Mouse (Mus musculus) kidney, postnatal 0 days (tissue): Measurements from ENCODE around the gene Olfm4. TPM values are rescaled to one million over a fixed set of nuclear protein-coding genes. Genes with fewer than 3 reads are reported as not detected.

ENCODE experiments used
- ATAC-seq: fragments of 200-750 bp; cut with Nextera tagmentation; replicated peaks from 2 replicates; pipeline ENCODE4 v1.8.0; 2017; ENCODE audit warnings: low read depth, moderate number of reproducible peaks, moderate TSS enrichment, moderate library complexity; ENCODE audit not compliant: low FRiP score
- DNase-seq: peaks from one replicate; pipeline ENCODE4 v3.0.0-alpha.2; 2016; ENCODE audit warnings: low spot score
- H3K27ac ChIP-seq: fragments of 300-500 bp; sonication (generic); 2 replicates; pipeline ENCODE4 v1.5.1; 2014; ENCODE audit warnings: mild to moderate bottlenecking
- H3K27me3 ChIP-seq: fragments of 300-500 bp; sonication (generic); 2 replicates; pipeline ENCODE4 v1.6.1; 2014; ENCODE audit warnings: low read length, mixed read lengths; ENCODE audit not compliant: insufficient read depth
- H3K36me3 ChIP-seq: fragments of 300-500 bp; sonication (generic); 2 replicates; pipeline ENCODE4 v1.6.1; 2014; ENCODE audit warnings: low read length, mixed read lengths; ENCODE audit not compliant: insufficient read depth
- H3K4me1 ChIP-seq: fragments of 300-500 bp; sonication (generic); replicated peaks from 2 replicates; pipeline ENCODE4 v1.6.1; 2014; ENCODE audit warnings: antibody characterized with exemption, low read length, mixed read lengths; ENCODE audit not compliant: insufficient read depth
- H3K4me2 ChIP-seq: fragments of 300-500 bp; sonication (generic); 2 replicates; pipeline ENCODE4 v1.6.1; 2014; ENCODE audit warnings: mild to moderate bottlenecking, low read length, moderate library complexity, mixed read lengths
- H3K4me3 ChIP-seq: fragments of 300-500 bp; sonication (generic); replicated peaks from 2 replicates; pipeline ENCODE4 v1.5.1; 2014; ENCODE audit warnings: low read depth, low read length
- H3K9ac ChIP-seq: fragments of 300-500 bp; sonication (generic); 2 replicates; pipeline ENCODE4 v1.6.1; 2014; ENCODE audit warnings: low read depth, low read length
- H3K9me3 ChIP-seq: fragments of 300-500 bp; sonication (generic); replicated peaks from 2 replicates; pipeline ENCODE4 v1.6.1; 2016; ENCODE audit warnings: low read length, inconsistent platforms, mixed read lengths
- CTCF ChIP-seq: IDR thresholded peaks from 2 replicates; pipeline ENCODE4 v1.5.1; 2016; ENCODE audit warnings: antibody characterized with exemption, low read depth, mild to moderate bottlenecking, moderate library complexity
- WGBS: fragments of 180-500 bp; shearing (Covaris S2); extraction: QIAGEN DNeasy Blood & Tissue Kit; methylation state at CpG from one replicate; pipeline ENCODE4 v1.1.7; 2014; 5-methylcytosine and 5-hydroxymethylcytosine counted together
- polyA plus RNA-seq: library from polyadenylated mRNA; unstranded; fragments of >200 nt; fragmentation: Nextera tagmentation; extraction: Ambion mirVana; gene quantifications from 2 replicates; pipeline ENCODE4 v1.2.1, GENCODE M21; 2015

The Olfm4 gene
- polyA plus RNA-seq, 1 experiment from 2014 or later, result 2.7 TPM

DNA sequence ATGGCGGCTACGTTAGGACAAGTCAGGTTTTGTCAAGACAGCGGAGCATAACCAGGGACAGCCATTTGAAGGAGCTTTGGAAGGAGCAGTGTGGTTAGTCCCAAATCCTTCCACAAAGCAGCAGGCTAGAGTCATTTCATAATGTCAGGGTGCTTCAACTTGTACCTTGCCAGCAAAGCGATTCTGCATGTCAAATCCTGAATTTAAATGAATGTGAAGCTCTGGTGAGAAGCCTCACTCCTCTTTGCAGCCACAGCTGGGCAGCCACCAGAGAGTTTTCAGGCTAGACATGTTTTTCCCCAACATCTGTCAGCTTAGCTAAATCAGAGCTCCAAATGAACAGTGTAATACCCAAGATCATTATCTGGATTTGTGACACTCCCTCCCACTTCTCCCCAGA, 22.7 kb upstream of the Olfm4 start:
- ATAC-seq, result no peak
- Histone ChIP-seq H3K9ac (no peak overlapping the region), H3K4me3 (no peak overlapping the region), H3K36me3 (no peaks in the 10 kb centered on the region), H3K27me3 (no peaks in the 10 kb centered on the region), H3K4me2 (no peak overlapping the region), H3K27ac (no peak overlapping the region), H3K4me1 (no peaks in the 10 kb centered on the region), H3K9me3 (no peaks in the 10 kb centered on the region)
- WGBS, result 67% methylated on average over 4 of the region's 4 CpGs
- DNase-seq, result peak; percentile 32
- no peak for TF ChIP-seq CTCF

GRCm38 (mm10) chr14:79961602-79962001, 22.3 kb upstream of the Olfm4 start:
- 77% methylated on average over 2 of the region's 2 CpGs for WGBS
- no peak overlapping the region for H3K4me2 ChIP-seq
- H3K9ac ChIP-seq, result no peak overlapping the region
- H3K36me3 ChIP-seq, result no peaks in the 10 kb centered on the region
- no peaks in the 10 kb centered on the region for H3K4me1 ChIP-seq
- no peaks in the 10 kb centered on the region for H3K27me3 ChIP-seq
- TF ChIP-seq CTCF, result no peak
- H3K27ac ChIP-seq, result no peak overlapping the region
- ATAC-seq (no peak), DNase-seq (no peak)
- H3K9me3 ChIP-seq, result no peaks in the 10 kb centered on the region
- no peak overlapping the region for H3K4me3 ChIP-seq

DNA sequence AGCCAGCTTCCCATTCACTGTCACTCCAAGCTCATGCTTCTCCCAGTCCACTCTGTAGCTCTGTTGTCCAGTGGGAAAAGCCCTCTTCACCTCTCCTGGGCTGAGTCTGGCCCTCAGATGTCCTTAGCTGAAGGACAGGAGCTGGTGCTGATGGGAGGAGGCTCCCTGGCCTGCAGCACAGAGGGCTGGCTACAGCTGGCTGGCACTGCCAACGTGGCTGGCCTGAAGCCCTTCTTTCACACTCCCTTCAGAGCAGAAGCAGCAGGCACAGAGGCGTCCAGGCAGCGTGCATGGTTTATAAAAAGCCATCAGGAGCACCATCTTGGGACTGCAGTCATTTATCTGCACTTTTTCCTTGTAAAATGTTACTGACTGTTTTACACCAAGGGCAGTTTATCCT, 13.7 kb upstream of the Olfm4 start:
- Histone ChIP-seq H3K4me3 (no peak overlapping the region), H3K4me2 (no peak overlapping the region), H3K4me1 (no peaks in the 10 kb centered on the region), H3K9me3 (no peaks in the 10 kb centered on the region), H3K9ac (no peak overlapping the region), H3K27ac (no peak overlapping the region), H3K27me3 (no peaks in the 10 kb centered on the region), H3K36me3 (no peaks in the 10 kb centered on the region)
- TF ChIP-seq CTCF, result no peak
- no peak for DNase-seq
- 71% methylated on average over 3 of the region's 3 CpGs for WGBS
- ATAC-seq, result no peak

GRCm38 (mm10) chr14:79970928-79971738, 12.7 kb upstream of the Olfm4 start:
- DNase-seq, result peak; percentile 62
- Histone ChIP-seq H3K27me3 (no peaks in the 10 kb centered on the region), H3K4me2 (no peak overlapping the region), H3K27ac (no peak overlapping the region), H3K9me3 (no peaks in the 10 kb centered on the region), H3K9ac (no peak overlapping the region), H3K36me3 (no peaks in the 10 kb centered on the region), H3K4me1 (no peaks in the 10 kb centered on the region), H3K4me3 (no peak overlapping the region)
- WGBS, result 51% methylated on average over 14 of the region's 14 CpGs
- ATAC-seq, result no peak
- no peak for TF ChIP-seq CTCF

GRCm38 (mm10) chr14:79981437-79981836, 2.4 kb upstream of the Olfm4 start:
- Histone ChIP-seq H3K36me3 (no peaks in the 10 kb centered on the region), H3K27me3 (no peaks in the 10 kb centered on the region), H3K4me1 (no peaks in the 10 kb centered on the region), H3K4me3 (no peak overlapping the region), H3K9me3 (no peaks in the 10 kb centered on the region), H3K9ac (no peak overlapping the region), H3K27ac (no peak overlapping the region), H3K4me2 (no peak overlapping the region)
- no peak for ATAC-seq
- DNase-seq, result no peak
- no peak for TF ChIP-seq CTCF
- WGBS, result 87% methylated on average over 4 of the region's 4 CpGs

DNA sequence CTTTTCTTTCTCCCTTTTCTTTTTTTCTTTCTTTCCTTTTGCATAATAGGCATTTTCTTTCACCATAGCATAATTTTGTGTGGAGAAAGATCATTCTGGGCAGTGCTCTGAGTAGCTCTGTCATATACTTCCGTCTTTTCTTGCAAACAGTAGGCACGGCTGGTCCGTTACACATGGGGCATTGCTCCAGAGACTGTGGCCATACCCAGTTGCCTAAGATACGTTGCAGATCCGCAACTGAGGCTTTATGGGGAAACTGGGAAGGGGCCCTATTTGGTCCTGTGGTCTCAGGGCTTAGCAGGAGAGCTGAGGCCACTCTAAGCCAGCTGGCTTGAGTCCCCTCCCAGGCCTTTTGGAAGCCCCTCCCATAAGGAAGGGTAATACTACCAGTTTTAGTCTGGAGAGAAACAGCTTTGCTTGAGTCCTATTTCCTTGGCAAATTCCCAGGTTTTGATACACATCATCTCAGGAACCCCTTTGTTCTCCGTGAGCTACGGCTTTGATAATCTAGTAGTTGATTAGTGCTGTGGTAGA, 1.3 kb downstream of the Olfm4 start:
- Histone ChIP-seq H3K36me3 (no peaks in the 10 kb centered on the region), H3K27ac (no peak overlapping the region), H3K9ac (no peak overlapping the region), H3K27me3 (no peaks in the 10 kb centered on the region), H3K4me1 (no peaks in the 10 kb centered on the region), H3K4me3 (no peak overlapping the region), H3K4me2 (no peak overlapping the region), H3K9me3 (no peaks in the 10 kb centered on the region)
- WGBS, result 81% methylated on average over 7 of the region's 7 CpGs
- TF ChIP-seq CTCF, result no peak
- ATAC-seq, result no peak
- DNase-seq, result no peak

- TF ChIP-seq CTCF, result no peak
- H3K4me3 ChIP-seq, result no peak overlapping the region
- ATAC-seq, result no peak
- H3K27ac ChIP-seq, result no peak overlapping the region
- no peak overlapping the region for H3K4me2 ChIP-seq
- H3K36me3 ChIP-seq, result no peaks in the 10 kb centered on the region
- no peaks in the 10 kb centered on the region for H3K9me3 ChIP-seq
- H3K4me1 ChIP-seq, result no peaks in the 10 kb centered on the region
- no peak for DNase-seq
- H3K27me3 ChIP-seq, result no peaks in the 10 kb centered on the region
- 85% methylated on average over 2 of the region's 2 CpGs for WGBS
- H3K9ac ChIP-seq, result no peak overlapping the region
Observed at GRCm38 (mm10) chr14:79985696-79986095, 1.8 kb downstream of the Olfm4 start.
